Mouse (Mus musculus): Measurements from ENCODE around the gene Glis1. TPM values are rescaled to one million over a fixed set of nuclear protein-coding genes. Genes with fewer than 3 reads are reported as not detected.
A peak's percentile ranks its signal among the peaks of the same experiment; 100 is the strongest.

The Glis1 gene
- polyA plus RNA-seq, 1 experiment from 2014 or later = 0.31 TPM

DNA sequence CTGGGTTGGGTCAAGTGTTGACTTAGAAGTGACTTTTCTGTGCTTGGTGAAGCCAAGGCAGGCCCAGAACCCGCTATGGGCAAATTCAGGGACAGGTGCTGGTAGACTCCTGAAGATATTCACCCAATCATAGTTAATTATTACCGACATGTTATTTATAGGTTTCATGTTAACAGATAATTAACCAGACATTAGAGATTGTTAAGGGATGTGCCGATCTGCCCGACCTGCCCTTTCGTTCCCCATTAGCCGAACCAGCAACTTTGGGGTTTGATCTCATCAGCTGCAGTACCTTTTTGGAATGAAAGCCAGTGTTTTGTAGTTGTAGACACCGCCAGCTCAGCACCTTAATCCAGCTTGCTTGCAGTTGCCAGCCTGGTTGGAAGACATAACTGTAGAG is 2.1 kb downstream of the Glis1 start:
- Histone ChIP-seq H3K4me2 (ENCODE audit: low read length) (no peak overlapping the region), H3K9ac (ENCODE audit: low read length) (no peak overlapping the region), H3K27ac (replicated peaks in 1 of 2; ENCODE audit: control insufficient read depth in 1 of 2, insufficient read depth in 1 of 2, low read depth in 2 of 2, low read length in 2 of 2) (no peak overlapping the region), H3K36me3 (ENCODE audit: control insufficient read depth, insufficient read depth, low read length) (no peaks in the 10 kb centered on the region), H3K4me3 (ENCODE audit: control insufficient read depth in 1 of 2, insufficient read depth in 1 of 2, low read depth in 1 of 2, low read length in 2 of 2) (no peak overlapping the region), H3K4me1 (ENCODE audit: control insufficient read depth in 2 of 2, insufficient read depth in 2 of 2, low read length in 2 of 2) (peaks cover 3 to 15% of the 10 kb centered on the region in 2 experiments; a peak in 3 of 4 replicates), H3K9me3 (ENCODE audit: control insufficient read depth, low read length) (no peaks in the 10 kb centered on the region), H3K27me3 (ENCODE audit: control insufficient read depth, insufficient read depth, low read length) (peaks cover 80% of the 10 kb centered on the region)
- 92% methylated on average over 7 of the region's 7 CpGs for WGBS
- no peak for ATAC-seq (ENCODE audit: insufficient number of reproducible peaks, insufficient read depth, low FRiP score, low read depth)

DNA sequence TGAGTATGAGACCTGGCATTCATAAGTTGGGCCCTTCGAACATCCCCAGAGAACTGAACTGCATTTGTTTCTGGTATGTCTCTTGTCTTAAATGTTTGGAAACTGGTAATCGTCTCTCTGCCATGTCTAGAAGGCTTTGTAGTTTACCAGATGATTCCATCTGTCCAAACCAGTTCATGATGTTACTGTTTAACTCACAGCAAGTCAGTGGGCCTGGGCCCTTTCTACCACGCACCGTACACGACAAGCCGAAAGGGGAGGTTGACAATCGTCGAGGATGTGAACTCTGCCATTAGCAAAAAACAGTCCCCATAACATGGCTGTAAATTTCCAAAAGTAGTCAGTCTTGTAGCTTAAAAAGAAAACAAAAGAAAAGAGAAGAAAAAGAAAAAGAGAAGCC is 4.3 kb downstream of the Glis1 start:
- H3K9me3 ChIP-seq (ENCODE audit: control insufficient read depth, low read length) = no peaks in the 10 kb centered on the region
- H3K27me3 ChIP-seq (ENCODE audit: control insufficient read depth, insufficient read depth, low read length) = peaks cover 83% of the 10 kb centered on the region
- no peak overlapping the region for H3K4me3 ChIP-seq (ENCODE audit: control insufficient read depth in 1 of 2, insufficient read depth in 1 of 2, low read depth in 1 of 2, low read length in 2 of 2)
- H3K4me2 ChIP-seq (ENCODE audit: low read length) = no peak overlapping the region
- ATAC-seq (ENCODE audit: insufficient number of reproducible peaks, insufficient read depth, low FRiP score, low read depth) = no peak
- WGBS = 89% methylated on average over 8 of the region's 8 CpGs
- no peak overlapping the region for H3K27ac ChIP-seq (replicated peaks in 1 of 2; ENCODE audit: control insufficient read depth in 1 of 2, insufficient read depth in 1 of 2, low read depth in 2 of 2, low read length in 2 of 2)
- H3K4me1 ChIP-seq (ENCODE audit: control insufficient read depth in 2 of 2, insufficient read depth in 2 of 2, low read length in 2 of 2) = peaks cover 3 to 15% of the 10 kb centered on the region in 2 experiments; a peak in 3 of 4 replicates
- H3K36me3 ChIP-seq (ENCODE audit: control insufficient read depth, insufficient read depth, low read length) = no peaks in the 10 kb centered on the region
- H3K9ac ChIP-seq (ENCODE audit: low read length) = no peak overlapping the region

DNA sequence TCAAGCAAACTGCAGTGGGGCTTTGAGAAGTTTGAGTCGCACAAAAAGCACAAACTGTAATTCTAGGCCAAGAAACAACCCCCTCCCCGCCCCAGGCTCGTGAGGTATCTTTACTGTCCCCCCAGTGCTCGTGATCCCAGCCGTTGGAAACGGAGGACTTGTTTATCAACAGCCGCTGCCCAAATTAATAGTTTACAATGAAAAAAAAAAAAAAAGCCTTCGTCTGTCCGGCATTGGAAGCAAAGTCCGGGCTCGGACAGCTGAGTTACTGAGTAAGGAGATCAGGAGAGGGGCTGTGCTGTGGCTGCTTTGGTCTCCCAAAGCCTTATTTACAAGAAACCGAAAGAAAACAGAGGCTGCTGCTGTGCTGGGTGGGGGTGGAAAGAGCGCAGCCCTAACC is 5.9 kb downstream of the Glis1 start:
- H3K27me3 ChIP-seq (ENCODE audit: control insufficient read depth, insufficient read depth, low read length) = peaks cover 76% of the 10 kb centered on the region
- no peak for ATAC-seq (ENCODE audit: insufficient number of reproducible peaks, insufficient read depth, low FRiP score, low read depth)
- no peaks in the 10 kb centered on the region for H3K36me3 ChIP-seq (ENCODE audit: control insufficient read depth, insufficient read depth, low read length)
- H3K4me3 ChIP-seq (ENCODE audit: control insufficient read depth in 1 of 2, insufficient read depth in 1 of 2, low read depth in 1 of 2, low read length in 2 of 2) = peak overlapping the region; percentile 17 to 32
- peak overlapping the region; percentile 57 for H3K4me2 ChIP-seq (ENCODE audit: low read length)
- no peak overlapping the region for H3K27ac ChIP-seq (replicated peaks in 1 of 2; ENCODE audit: control insufficient read depth in 1 of 2, insufficient read depth in 1 of 2, low read depth in 2 of 2, low read length in 2 of 2)
- 0 out of 2 replicates have a peak, but pooled peaks cover 3% of the 10 kb centered on the region for H3K9me3 ChIP-seq (ENCODE audit: control insufficient read depth, low read length)
- WGBS = 17% methylated on average over 13 of the region's 13 CpGs
- H3K9ac ChIP-seq (ENCODE audit: low read length) = peak overlapping the region; percentile 25
- H3K4me1 ChIP-seq (ENCODE audit: control insufficient read depth in 2 of 2, insufficient read depth in 2 of 2, low read length in 2 of 2) = peaks cover 3 to 4% of the 10 kb centered on the region in 2 experiments; a peak in 3 of 4 replicates

DNA sequence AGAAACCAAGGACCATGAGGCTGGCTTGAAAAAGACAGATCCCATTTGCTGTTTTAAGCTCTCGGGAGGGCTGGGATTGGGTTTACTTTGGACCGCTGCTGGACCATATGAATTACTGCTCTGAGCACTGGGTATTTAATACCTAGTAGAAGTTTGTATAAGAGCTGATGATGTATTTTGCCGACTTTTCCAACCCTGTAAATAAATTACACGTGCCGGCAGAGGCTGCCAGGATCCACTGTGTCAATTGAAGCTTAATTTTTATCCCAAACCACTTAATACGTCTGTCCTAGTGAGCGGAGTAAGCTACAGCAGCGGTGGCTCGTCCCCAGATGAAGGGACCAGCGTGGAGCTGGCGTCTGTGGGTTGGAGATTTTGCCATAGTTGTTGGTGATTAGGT is 7.9 kb downstream of the Glis1 start:
- Histone ChIP-seq H3K4me3 (ENCODE audit: control insufficient read depth in 1 of 2, insufficient read depth in 1 of 2, low read depth in 1 of 2, low read length in 2 of 2) (no peak overlapping the region), H3K9ac (ENCODE audit: low read length) (no peak overlapping the region), H3K9me3 (ENCODE audit: control insufficient read depth, low read length) (0 out of 2 replicates have a peak, but pooled peaks cover 3% of the 10 kb centered on the region), H3K4me2 (ENCODE audit: low read length) (no peak overlapping the region), H3K36me3 (ENCODE audit: control insufficient read depth, insufficient read depth, low read length) (no peaks in the 10 kb centered on the region), H3K27ac (replicated peaks in 1 of 2; ENCODE audit: control insufficient read depth in 1 of 2, insufficient read depth in 1 of 2, low read depth in 2 of 2, low read length in 2 of 2) (no peak overlapping the region), H3K4me1 (ENCODE audit: control insufficient read depth in 2 of 2, insufficient read depth in 2 of 2, low read length in 2 of 2) (no peaks in the 10 kb centered on the region), H3K27me3 (ENCODE audit: control insufficient read depth, insufficient read depth, low read length) (peaks cover 60% of the 10 kb centered on the region)
- no peak for ATAC-seq (ENCODE audit: insufficient number of reproducible peaks, insufficient read depth, low FRiP score, low read depth)
- WGBS = 76% methylated on average over 11 of the region's 11 CpGs

DNA sequence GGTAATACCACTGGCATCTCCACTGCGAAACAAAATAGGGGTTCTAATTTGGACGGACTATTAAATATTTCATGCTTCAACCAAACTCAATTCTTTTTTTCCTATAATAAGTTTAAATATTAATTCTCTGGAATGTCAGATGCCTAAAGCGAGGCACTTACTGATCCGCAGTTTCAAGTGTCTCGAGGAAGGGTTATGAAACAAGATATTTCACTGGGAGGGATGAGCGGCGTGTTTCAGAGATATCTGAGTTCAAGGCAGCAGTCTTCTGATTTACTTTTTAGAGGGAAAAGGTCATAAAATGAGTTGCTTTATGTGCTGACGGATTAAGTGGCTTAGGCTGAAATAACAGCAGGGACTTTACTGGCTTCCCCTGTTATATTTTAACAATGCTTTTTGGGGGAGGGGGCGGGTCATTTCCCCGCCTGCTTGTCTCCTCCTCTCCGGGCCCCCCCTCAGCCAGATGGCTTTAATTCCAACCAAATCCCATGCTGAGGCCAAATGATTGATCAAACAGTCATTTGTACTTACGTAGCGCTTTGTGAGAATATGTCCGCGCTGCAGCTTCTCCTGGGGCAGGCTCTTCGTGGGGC is 8.6 kb downstream of the Glis1 start:
- ATAC-seq (ENCODE audit: insufficient number of reproducible peaks, insufficient read depth, low FRiP score, low read depth) = no peak
- Histone ChIP-seq H3K4me1 (ENCODE audit: control insufficient read depth in 2 of 2, insufficient read depth in 2 of 2, low read length in 2 of 2) (no peaks in the 10 kb centered on the region), H3K4me3 (ENCODE audit: control insufficient read depth in 1 of 2, insufficient read depth in 1 of 2, low read depth in 1 of 2, low read length in 2 of 2) (no peak overlapping the region), H3K27me3 (ENCODE audit: control insufficient read depth, insufficient read depth, low read length) (peaks cover 57% of the 10 kb centered on the region), H3K9me3 (ENCODE audit: control insufficient read depth, low read length) (0 out of 2 replicates have a peak, but pooled peaks cover 3% of the 10 kb centered on the region), H3K9ac (ENCODE audit: low read length) (no peak overlapping the region), H3K36me3 (ENCODE audit: control insufficient read depth, insufficient read depth, low read length) (no peaks in the 10 kb centered on the region), H3K27ac (replicated peaks in 1 of 2; ENCODE audit: control insufficient read depth in 1 of 2, insufficient read depth in 1 of 2, low read depth in 2 of 2, low read length in 2 of 2) (no peak overlapping the region), H3K4me2 (ENCODE audit: low read length) (no peak overlapping the region)
- 66% methylated on average over 16 of the region's 16 CpGs for WGBS

DNA sequence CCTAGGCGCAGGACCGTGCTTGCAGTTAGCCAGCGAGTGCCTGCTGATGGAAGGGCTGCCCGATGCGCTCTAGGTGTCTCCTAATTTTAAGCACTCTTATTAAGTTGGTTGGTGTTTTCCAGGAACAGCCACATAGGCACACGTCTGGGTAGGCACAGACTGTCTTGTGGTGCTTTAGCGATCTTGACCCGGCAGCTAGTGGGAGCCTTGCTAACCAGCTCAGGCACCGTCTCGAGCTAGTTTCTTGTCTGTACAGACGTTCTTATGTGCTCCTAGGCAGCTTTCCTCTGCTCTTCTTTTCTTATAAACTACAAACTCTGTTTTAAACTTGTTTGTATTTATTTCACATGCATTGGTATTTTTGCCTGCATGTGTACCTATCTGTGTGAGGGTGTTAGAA is 9.2 kb downstream of the Glis1 start:
- WGBS = 76% methylated on average over 11 of the region's 11 CpGs
- H3K4me1 ChIP-seq (ENCODE audit: control insufficient read depth in 2 of 2, insufficient read depth in 2 of 2, low read length in 2 of 2) = no peaks in the 10 kb centered on the region
- ATAC-seq (ENCODE audit: insufficient number of reproducible peaks, insufficient read depth, low FRiP score, low read depth) = no peak
- 0 out of 2 replicates have a peak, but pooled peaks cover 3% of the 10 kb centered on the region for H3K9me3 ChIP-seq (ENCODE audit: control insufficient read depth, low read length)
- no peak overlapping the region for H3K9ac ChIP-seq (ENCODE audit: low read length)
- no peak overlapping the region for H3K4me2 ChIP-seq (ENCODE audit: low read length)
- no peaks in the 10 kb centered on the region for H3K36me3 ChIP-seq (ENCODE audit: control insufficient read depth, insufficient read depth, low read length)
- peaks cover 54% of the 10 kb centered on the region for H3K27me3 ChIP-seq (ENCODE audit: control insufficient read depth, insufficient read depth, low read length)
- H3K4me3 ChIP-seq (ENCODE audit: control insufficient read depth in 1 of 2, insufficient read depth in 1 of 2, low read depth in 1 of 2, low read length in 2 of 2) = no peak overlapping the region
- no peak overlapping the region for H3K27ac ChIP-seq (replicated peaks in 1 of 2; ENCODE audit: control insufficient read depth in 1 of 2, insufficient read depth in 1 of 2, low read depth in 2 of 2, low read length in 2 of 2)

DNA sequence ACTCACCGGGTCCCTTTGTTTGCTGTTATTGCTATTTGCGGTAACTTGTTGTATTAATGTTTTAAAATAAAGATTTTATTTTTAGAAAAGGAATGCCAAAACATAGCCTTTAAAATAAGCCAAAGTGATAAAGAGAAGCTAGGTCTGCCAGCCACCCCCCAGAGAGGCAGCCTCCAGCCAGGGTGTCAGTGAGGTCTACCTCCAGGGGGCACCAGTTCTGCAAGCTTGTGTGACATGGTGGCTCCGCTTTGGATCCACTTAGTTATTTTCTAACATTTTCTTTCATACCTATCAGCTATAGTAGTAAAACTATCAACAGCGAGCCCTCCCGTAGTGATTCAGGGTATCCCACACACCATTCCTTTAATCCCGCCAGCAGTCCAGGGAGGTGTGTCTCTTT is 14.1 kb downstream of the Glis1 start:
- Histone ChIP-seq H3K4me3 (ENCODE audit: control insufficient read depth in 1 of 2, insufficient read depth in 1 of 2, low read depth in 1 of 2, low read length in 2 of 2) (no peak overlapping the region), H3K36me3 (ENCODE audit: control insufficient read depth, insufficient read depth, low read length) (no peaks in the 10 kb centered on the region), H3K9ac (ENCODE audit: low read length) (no peak overlapping the region), H3K4me2 (ENCODE audit: low read length) (no peak overlapping the region), H3K27ac (replicated peaks in 1 of 2; ENCODE audit: control insufficient read depth in 1 of 2, insufficient read depth in 1 of 2, low read depth in 2 of 2, low read length in 2 of 2) (no peak overlapping the region), H3K9me3 (ENCODE audit: control insufficient read depth, low read length) (0 out of 2 replicates have a peak, but pooled peaks cover 3% of the 10 kb centered on the region), H3K27me3 (ENCODE audit: control insufficient read depth, insufficient read depth, low read length) (peaks cover 20% of the 10 kb centered on the region), H3K4me1 (ENCODE audit: control insufficient read depth in 2 of 2, insufficient read depth in 2 of 2, low read length in 2 of 2) (no peaks in the 10 kb centered on the region)
- 86% methylated on average over 6 of the region's 6 CpGs for WGBS
- no peak for ATAC-seq (ENCODE audit: insufficient number of reproducible peaks, insufficient read depth, low FRiP score, low read depth)

DNA sequence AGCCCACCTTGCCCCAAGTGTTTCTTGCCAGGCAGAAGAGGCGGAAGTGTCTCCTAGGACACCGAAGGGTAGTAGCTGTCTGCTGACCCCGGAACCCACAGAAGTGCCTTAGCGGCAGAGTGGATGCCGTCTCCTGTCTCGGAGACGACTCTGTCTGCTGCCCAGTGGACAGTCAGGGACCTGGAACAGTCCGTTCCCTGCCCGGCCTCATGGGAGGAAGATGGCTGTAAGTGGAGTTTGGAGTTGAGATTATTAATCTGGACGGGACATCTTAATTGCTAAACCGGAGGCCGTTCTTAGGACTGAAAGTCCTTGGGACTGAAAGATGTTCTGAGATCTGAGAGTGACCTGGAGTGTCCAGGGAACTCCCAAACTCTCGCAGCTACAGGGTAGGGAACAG is 15.1 kb downstream of the Glis1 start:
- Histone ChIP-seq H3K4me2 (ENCODE audit: low read length) (no peak overlapping the region), H3K9me3 (ENCODE audit: control insufficient read depth, low read length) (0 out of 2 replicates have a peak, but pooled peaks cover 3% of the 10 kb centered on the region), H3K27me3 (ENCODE audit: control insufficient read depth, insufficient read depth, low read length) (peaks cover 16% of the 10 kb centered on the region), H3K4me3 (ENCODE audit: control insufficient read depth in 1 of 2, insufficient read depth in 1 of 2, low read depth in 1 of 2, low read length in 2 of 2) (no peak overlapping the region), H3K27ac (replicated peaks in 1 of 2; ENCODE audit: control insufficient read depth in 1 of 2, insufficient read depth in 1 of 2, low read depth in 2 of 2, low read length in 2 of 2) (no peak overlapping the region), H3K36me3 (ENCODE audit: control insufficient read depth, insufficient read depth, low read length) (no peaks in the 10 kb centered on the region), H3K9ac (ENCODE audit: low read length) (no peak overlapping the region), H3K4me1 (ENCODE audit: control insufficient read depth in 2 of 2, insufficient read depth in 2 of 2, low read length in 2 of 2) (no peaks in the 10 kb centered on the region)
- no peak for ATAC-seq (ENCODE audit: insufficient number of reproducible peaks, insufficient read depth, low FRiP score, low read depth)
- 69% methylated on average over 13 of the region's 13 CpGs for WGBS

All from heart, embryonic 14.5 days (tissue).